Mouse (Mus musculus) gastrocnemius, postnatal 4 days (tissue): Measurements from ENCODE around the gene Golga5. TPM values are rescaled to one million over a fixed set of nuclear protein-coding genes. Genes with fewer than 3 reads are reported as not detected.

Source experiments
- DNase-seq, 2 experiments: peaks; one replicate each; pipeline ENCODE4 v3.0.0; 2021 to 2022; ENCODE audit warnings: low spot score in 2 of 2, mixed read lengths in 2 of 2
- total RNA-seq, 2 experiments: library from RNA; stranded (reverse); gene quantifications; 2 replicates each; pipeline ENCODE4 v1.2.3; 2021

The Golga5 gene
- total RNA-seq, 2 experiments from 2014 or later, result 25.4 to 32.8 TPM

DNA sequence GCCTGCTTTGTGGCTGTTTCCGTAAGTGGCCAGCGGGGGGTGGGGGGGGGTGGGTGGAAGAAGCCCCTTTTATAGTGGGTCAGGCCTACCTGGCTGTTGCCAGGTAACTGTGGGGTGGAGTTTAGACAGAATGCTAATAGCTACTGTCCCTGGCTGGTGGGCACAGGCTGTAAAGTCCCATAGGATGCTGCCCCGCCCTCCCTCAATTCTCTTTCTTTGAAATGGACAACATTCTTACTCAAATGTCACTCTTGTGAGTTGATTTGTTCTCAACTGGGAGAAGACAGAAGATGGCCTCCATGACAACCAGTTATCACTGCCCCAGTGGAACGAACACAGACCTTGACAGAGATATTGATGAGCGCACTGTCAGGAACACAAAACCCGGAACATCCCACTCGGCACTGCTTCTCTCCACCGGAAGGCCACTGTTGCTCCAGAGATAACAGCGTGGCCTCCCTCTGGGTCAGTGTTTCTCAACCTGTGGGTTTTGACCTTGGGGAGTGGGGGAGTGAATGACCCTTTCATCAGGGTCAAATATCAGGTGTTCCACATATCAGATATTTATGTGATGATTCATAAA is 36.3 kb downstream of the Golga5 start:
- DNase-seq, result no peak

GRCm38 (mm10) chr12:102505949-102506348 is 37.0 kb downstream of the Golga5 start:
- DNase-seq, result no peak

DNA sequence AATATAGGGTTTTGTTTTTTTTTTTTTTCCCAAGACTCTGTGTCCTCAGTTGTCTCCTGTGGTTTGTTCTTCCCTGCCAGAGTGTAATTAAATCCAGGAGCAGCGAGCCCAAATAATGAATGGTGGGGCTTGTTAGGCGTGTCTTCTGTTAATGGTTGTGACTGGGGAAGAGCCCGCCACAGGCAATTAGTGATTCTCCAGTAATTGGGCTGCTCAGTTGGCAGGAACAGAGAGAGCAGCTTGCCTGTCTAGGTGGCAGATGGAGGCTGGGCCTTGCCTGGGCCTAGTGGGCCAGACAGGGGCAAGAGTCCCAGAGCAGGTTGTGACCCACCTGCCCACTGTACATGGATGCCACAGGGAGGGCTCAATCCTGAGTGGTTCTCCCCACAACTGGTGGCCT is 42.4 kb downstream of the Golga5 start:
- DNase-seq, result no peak

GRCm38 (mm10) chr12:102514151-102514550 is 45.2 kb downstream of the Golga5 start:
- no peak for DNase-seq

GRCm38 (mm10) chr12:102514751-102515150 is 45.8 kb downstream of the Golga5 start:
- no peak for DNase-seq

GRCm38 (mm10) chr12:102516151-102516550 is 47.2 kb downstream of the Golga5 start:
- no peak for DNase-seq

GRCm38 (mm10) chr12:102517647-102518046 is 48.7 kb downstream of the Golga5 start:
- DNase-seq, result no peak

- no peak for DNase-seq
Measured at GRCm38 (mm10) chr12:102519929-102520720, 51.2 kb downstream of the Golga5 start.

DNA sequence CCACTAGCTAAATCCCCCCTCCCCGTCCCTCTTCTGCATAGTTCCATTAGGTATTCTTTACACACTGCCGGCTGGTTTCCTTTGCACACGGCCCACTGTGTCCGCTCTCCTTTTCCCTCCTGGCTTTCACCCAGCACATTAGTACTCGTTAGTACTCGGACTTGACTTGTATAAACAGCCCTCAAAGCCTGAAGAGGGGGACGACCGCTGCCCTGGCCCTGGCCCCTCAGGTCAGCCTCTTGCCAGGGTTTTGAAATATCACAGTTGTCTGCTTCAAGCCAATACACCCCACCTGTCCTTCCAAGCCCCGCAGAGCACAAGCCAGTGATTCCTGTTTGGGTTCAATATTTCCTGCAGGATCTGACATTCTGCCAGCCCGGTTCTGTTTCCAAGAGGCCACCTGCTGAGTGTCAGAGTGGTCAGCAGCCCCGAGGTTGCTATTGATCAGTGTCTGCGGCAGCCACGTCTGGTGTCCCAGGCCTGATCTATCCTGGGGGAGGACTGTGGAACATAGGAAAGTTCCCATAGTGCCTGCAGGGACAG is 52.9 kb downstream of the Golga5 start:
- DNase-seq, result no peak

DNA sequence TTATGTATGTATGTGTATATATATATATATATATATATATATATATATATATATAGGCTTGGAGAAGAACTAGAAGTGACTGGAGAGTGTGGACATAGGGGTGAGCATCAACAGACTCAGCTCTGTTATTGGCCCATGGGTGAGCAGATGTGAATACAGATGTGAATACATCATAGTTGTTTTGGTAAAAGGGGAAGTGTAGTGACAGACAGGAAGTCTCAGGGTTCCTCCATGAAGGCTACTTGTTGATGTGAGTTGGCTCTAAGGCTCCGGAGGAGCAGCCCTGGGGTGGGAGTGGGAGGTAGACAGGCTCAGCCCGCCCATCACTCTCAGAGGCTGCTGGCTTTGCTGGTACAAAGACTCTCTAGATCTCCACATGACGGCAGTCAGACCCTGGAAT is 55.3 kb downstream of the Golga5 start:
- no peak for DNase-seq

DNA sequence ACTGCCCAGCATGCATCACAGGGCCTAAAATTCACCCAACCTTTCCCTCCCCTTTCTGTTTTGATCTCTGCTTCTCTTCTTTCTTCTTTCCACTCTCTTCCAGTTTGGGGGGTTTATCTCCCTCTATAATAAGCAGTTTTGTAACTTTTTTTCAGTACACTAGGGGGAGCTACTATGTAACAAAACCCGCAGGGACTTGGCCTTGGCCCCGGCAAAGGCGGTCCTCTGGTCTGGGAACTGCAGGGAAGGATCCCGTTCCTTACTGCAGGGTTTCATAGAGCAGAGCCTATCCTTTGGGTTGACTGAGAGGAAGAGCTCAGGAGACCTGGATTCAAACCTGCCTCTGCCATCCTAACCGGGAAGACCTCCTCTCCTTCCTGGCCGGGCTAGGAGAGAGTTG is 55.8 kb downstream of the Golga5 start:
- peak in 1 of 2 experiments; percentile 23 for DNase-seq

DNA sequence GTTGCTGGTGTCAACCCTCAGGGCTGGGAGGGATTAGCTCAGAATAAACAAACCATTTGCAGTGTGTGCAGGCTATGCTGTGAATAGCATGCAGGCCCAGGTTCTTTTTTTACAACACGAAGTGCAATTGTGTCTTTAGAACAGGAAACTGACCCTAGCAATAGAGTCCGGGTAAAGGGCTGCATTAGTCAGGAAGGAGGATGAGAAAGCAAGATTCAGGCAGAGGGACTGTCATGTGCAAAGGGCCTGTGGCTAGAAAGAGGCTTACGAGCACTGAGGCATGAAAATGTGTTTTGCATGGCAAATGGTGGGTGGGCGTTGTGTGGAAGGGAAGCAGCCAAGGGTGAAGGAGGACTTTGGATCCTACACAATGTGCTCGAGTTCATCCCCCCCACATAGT is 59.1 kb downstream of the Golga5 start:
- no peak for DNase-seq

DNA sequence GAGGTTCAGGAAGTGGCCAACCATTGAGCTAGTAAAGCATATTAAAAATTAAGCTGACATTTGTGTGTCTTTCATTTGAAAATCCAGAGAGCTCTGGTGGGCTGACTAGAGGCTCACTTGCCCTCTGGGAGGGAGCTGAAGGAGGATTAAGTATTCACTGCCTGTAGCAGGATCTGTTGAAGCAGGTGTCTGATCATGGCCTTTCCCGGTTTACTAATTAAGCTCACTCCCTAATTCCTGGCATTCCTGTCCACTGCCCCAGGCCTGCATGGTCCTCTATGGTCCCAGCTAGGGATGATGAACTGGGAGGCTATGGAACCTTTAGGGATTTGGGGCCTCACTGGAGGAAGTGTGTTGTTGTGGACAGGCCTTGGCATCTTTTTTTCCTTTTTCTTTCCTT is 66.9 kb downstream of the Golga5 start:
- no peak for DNase-seq

GRCm38 (mm10) chr12:102540278-102540677 is 71.3 kb downstream of the Golga5 start:
- DNase-seq, result no peak

DNA sequence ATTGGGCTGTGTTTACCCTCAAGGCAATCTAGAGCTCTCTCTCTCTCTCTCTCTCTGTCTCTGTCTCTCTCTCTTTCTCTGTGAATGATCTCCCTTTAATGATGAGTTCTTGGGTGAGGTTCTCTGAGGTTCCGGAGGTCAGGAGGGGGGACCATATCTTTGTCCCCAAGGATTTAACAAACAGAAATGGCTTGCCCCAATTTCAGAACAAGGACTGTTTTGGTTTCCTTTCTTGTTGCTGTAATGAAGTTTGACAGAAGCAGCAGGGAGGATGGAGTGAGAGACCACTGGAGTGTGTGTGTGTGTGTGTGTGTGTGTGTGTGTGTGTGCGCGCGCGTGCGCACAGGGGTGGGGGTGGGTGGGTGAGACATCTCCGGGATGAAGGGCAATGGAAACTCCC is 72.2 kb downstream of the Golga5 start:
- DNase-seq, result no peak

GRCm38 (mm10) chr12:102545122-102545521 is 76.2 kb downstream of the Golga5 start:
- DNase-seq, result no peak

Other genes with a start within 250 kb of the Golga5 start
- 10 to 100 TPM; 29.7 to 33.1 TPM for gene Rin3, start 186.1 kb upstream of the Golga5 start, total RNA-seq
- gene Lgmn, start 29.3 kb upstream of the Golga5 start, total RNA-seq, result 100 to 1,000 TPM; 129 to 135 TPM
- under 1 TPM in 1 of 2 experiments, not detected in 1; 0.20 TPM for gene Chga, start 85.8 kb downstream of the Golga5 start, total RNA-seq
- gene Itpk1, start 235.8 kb downstream of the Golga5 start, total RNA-seq, result 10 to 100 TPM; 10.0 to 10.1 TPM